In the genomic region with DNA sequence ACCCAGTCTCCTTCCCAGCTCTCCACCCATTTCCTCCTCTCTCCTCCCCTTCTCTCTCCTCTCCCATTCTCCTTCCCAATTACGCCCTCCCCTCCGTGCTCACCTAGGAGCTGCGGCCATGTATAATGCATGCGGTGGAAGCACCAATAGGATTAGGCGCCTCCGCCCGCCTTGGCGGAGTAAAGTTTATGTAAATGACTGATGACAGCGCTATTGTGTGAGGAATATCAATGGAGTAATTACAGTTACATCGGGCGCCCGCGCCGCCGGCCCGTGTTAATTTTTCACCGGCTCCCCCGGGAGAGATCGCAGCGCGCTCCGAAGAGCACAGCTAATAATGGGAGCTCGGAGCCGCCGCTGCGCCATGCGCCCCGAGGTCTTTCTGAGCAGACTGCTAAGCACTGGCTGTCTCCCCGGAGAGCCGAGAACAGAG, we compare ENCODE assay signal across 8 mouse cellular contexts. TPM values are rescaled to one million over a fixed set of nuclear protein-coding genes. Genes with fewer than 3 reads are reported as not detected.
DNase-seq lines count a peak whose midpoint lies in the region; ATAC-seq lines count a peak whose summit lies in the region.

No protein-coding gene starts in this region.

- H3K4me3 ChIP-seq in heart, embryonic 13.5 days, result peak overlapping the region; percentile 49
- H3K4me3 ChIP-seq in hindbrain, embryonic 11.5 days (ENCODE audit: low read depth, low read length), result peak overlapping the region; percentile 26
- peak overlapping the region; percentile 40 for H3K4me3 ChIP-seq in midbrain, embryonic 15.5 days

- H3K9me3 ChIP-seq in heart, embryonic 13.5 days, result no peaks in the 10 kb centered on the region
- no peaks in the 10 kb centered on the region for H3K9me3 ChIP-seq in hindbrain, embryonic 11.5 days (ENCODE audit: control insufficient read depth, low read length)
- H3K9me3 ChIP-seq in midbrain, embryonic 15.5 days, result no peaks in the 10 kb centered on the region

- H3K27me3 ChIP-seq in heart, embryonic 13.5 days (replicated peaks), result peaks cover 95% of the 10 kb centered on the region
- H3K27me3 ChIP-seq in hindbrain, embryonic 11.5 days (ENCODE audit: control insufficient read depth, insufficient read depth, low read length), result peaks cover 51% of the 10 kb centered on the region
- peaks cover 56% of the 10 kb centered on the region for H3K27me3 ChIP-seq in midbrain, embryonic 15.5 days (replicated peaks)

- peak overlapping the region; percentile 65 for H3K9ac ChIP-seq in heart, embryonic 13.5 days
- H3K9ac ChIP-seq in hindbrain, embryonic 11.5 days (ENCODE audit: low read depth, low read length), result no peak overlapping the region
- peak overlapping the region; percentile 44 for H3K9ac ChIP-seq in midbrain, embryonic 15.5 days

- ATAC-seq in heart, embryonic 13.5 days (ENCODE audit: extremely low read depth, insufficient number of reproducible peaks, low FRiP score, low TSS enrichment), result no peak
- ATAC-seq in hindbrain, embryonic 11.5 days (ENCODE audit: low FRiP score), result peak; percentile 88
- ATAC-seq in midbrain, embryonic 15.5 days (replicated peaks), result peak; percentile 92

- H3K4me1 ChIP-seq in heart, embryonic 13.5 days, result peaks cover 12% of the 10 kb centered on the region
- H3K4me1 ChIP-seq in hindbrain, embryonic 11.5 days (replicated peaks; ENCODE audit: control insufficient read depth, insufficient read depth, low read length), result peaks cover 11% of the 10 kb centered on the region; the same call in 1 of the 2 replicates
- peaks cover 31% of the 10 kb centered on the region for H3K4me1 ChIP-seq in midbrain, embryonic 15.5 days

- peak overlapping the region; percentile 75 for H3K4me2 ChIP-seq in heart, embryonic 13.5 days
- H3K4me2 ChIP-seq in hindbrain, embryonic 11.5 days (replicated peaks; ENCODE audit: low read depth, low read length), result peak overlapping the region; percentile 60
- H3K4me2 ChIP-seq in midbrain, embryonic 15.5 days, result peak overlapping the region; percentile 67

- no peak for DNase-seq in heart, adult 11 months
- DNase-seq in cerebellum, postnatal 36 days, result peak; percentile 33 to 45
- peak; percentile 79 for DNase-seq in hindbrain, embryonic 11.5 days (ENCODE audit: low spot score)
- DNase-seq in layer of hippocampus, postnatal 36 days, result peak; percentile 54 to 68
- no peak for DNase-seq in urinary bladder, postnatal 4 days (ENCODE audit: low spot score in 2 of 2)
- DNase-seq in urinary bladder, postnatal 36 days (ENCODE audit: low spot score in 2 of 2), result no peak

- H3K36me3 ChIP-seq in heart, embryonic 13.5 days, result no peaks in the 10 kb centered on the region
- no peaks in the 10 kb centered on the region for H3K36me3 ChIP-seq in hindbrain, embryonic 11.5 days (ENCODE audit: control insufficient read depth, insufficient read depth, low read length)
- no peaks in the 10 kb centered on the region for H3K36me3 ChIP-seq in midbrain, embryonic 15.5 days (replicated peaks)

- under 1% methylated on average over 30 of the region's 30 CpGs for WGBS in heart, embryonic 13.5 days
- under 1% methylated on average over 30 of the region's 30 CpGs for WGBS in hindbrain, embryonic 11.5 days
- WGBS in midbrain, embryonic 15.5 days, result under 1% methylated on average over 30 of the region's 30 CpGs

- H3K27ac ChIP-seq in heart, embryonic 13.5 days (replicated peaks), result no peak overlapping the region
- H3K27ac ChIP-seq in hindbrain, embryonic 11.5 days (ENCODE audit: low read depth, low read length), result peak overlapping the region; percentile 86
- peak overlapping the region; percentile 84 for H3K27ac ChIP-seq in midbrain, embryonic 15.5 days

RNA-seq across cellular contexts. Expression of a gene that starts 23.9 kb away (rescaled TPM):
- not detected in 2 replicates for polyA plus RNA-seq in heart, embryonic 13.5 days (2015; fragmentation: Nextera tagmentation; extraction: Ambion mirVana)
- polyA plus RNA-seq in hindbrain, embryonic 11.5 days (2014; fragmentation: Nextera tagmentation; extraction: Ambion mirVana), result 4.2 and 5.0 TPM in 2 replicates
- total RNA-seq in layer of hippocampus, postnatal 36 days (2021), result under 1 TPM; 0.07 to 0.18 TPM
- polyA plus RNA-seq in midbrain, embryonic 15.5 days (2015; fragmentation: Nextera tagmentation; extraction: Ambion mirVana), result 1.5 and 1.7 TPM in 2 replicates

Comparison
In these comparisons a context has a peak if more than half of its experiments do, and no peak if none do; other contexts are left out.
1. DNase-seq: peak in cerebellum, postnatal 36 days (2 of 2), hindbrain, embryonic 11.5 days (single experiment) and layer of hippocampus, postnatal 36 days (2 of 2); none in heart, adult 11 months (single experiment), urinary bladder, postnatal 4 days (0 of 2) and urinary bladder, postnatal 36 days (0 of 2).
2. Peak in every context shown above with its lines, with median percentiles within 50 percentile points of each other: H3K4me2 ChIP-seq and H3K4me3 ChIP-seq.